Mouse (Mus musculus): ENCODE results near the gene Stx4a.
"Not testable (repeated sequence)": the region's sequence is repeated elsewhere in the genome, so short reads cannot be mapped to it uniquely, and the experiment has no call there.

The Stx4a gene

GRCm38 (mm10) chr7:127824176-127824871, at the start of gene Stx4a, which contains the start of gene Stx1b:
Gene Stx4a (plus strand): TSS chr7:127824294.
Gene Stx1b (minus strand): TSS chr7:127824549.
- DNase-seq (ENCODE audit: low read depth, low spot score) = no peak

- DNase-seq (ENCODE audit: low read depth, low spot score) = not testable (repeated sequence)
Observed at GRCm38 (mm10) chr7:127775837-127776236, 48.3 kb upstream of the Stx4a start.

GRCm38 (mm10) chr7:127776426-127776825, 47.7 kb upstream of the Stx4a start, which contains the start of gene Setd1a:
Gene Setd1a (plus strand): TSS chr7:127776670.
- peak; percentile 78 for DNase-seq (ENCODE audit: low read depth, low spot score)

- peak; percentile 97 for DNase-seq (ENCODE audit: low read depth, low spot score)
Observed at GRCm38 (mm10) chr7:127776878-127777473, 47.1 kb upstream of the Stx4a start.

GRCm38 (mm10) chr7:127777474-127778266, 46.4 kb upstream of the Stx4a start:
- no peak for DNase-seq (ENCODE audit: low read depth, low spot score)

- DNase-seq (ENCODE audit: low read depth, low spot score) = no peak
Observed at GRCm38 (mm10) chr7:127778350-127778749, 45.7 kb upstream of the Stx4a start.

GRCm38 (mm10) chr7:127785308-127785707, 38.8 kb upstream of the Stx4a start, which contains the start of gene Gm49388:
Gene Gm49388 (plus strand): TSS chr7:127785608.
- DNase-seq (ENCODE audit: low read depth, low spot score) = no peak

GRCm38 (mm10) chr7:127797076-127797845, 26.8 kb upstream of the Stx4a start:
- DNase-seq (ENCODE audit: low read depth, low spot score) = no peak

GRCm38 (mm10) chr7:127798591-127798990, 25.5 kb upstream of the Stx4a start:
- DNase-seq (ENCODE audit: low read depth, low spot score) = no peak

GRCm38 (mm10) chr7:127799211-127799610, 24.9 kb upstream of the Stx4a start:
- DNase-seq (ENCODE audit: low read depth, low spot score) = no peak

GRCm38 (mm10) chr7:127799738-127800137, 24.4 kb upstream of the Stx4a start:
- DNase-seq (ENCODE audit: low read depth, low spot score) = no peak

GRCm38 (mm10) chr7:127800435-127801009, 23.6 kb upstream of the Stx4a start, which contains the start of gene Hsd3b7:
Gene Hsd3b7 (plus strand): TSS chr7:127800604.
- peak; percentile 78 for DNase-seq (ENCODE audit: low read depth, low spot score)

GRCm38 (mm10) chr7:127801010-127801621, 23.0 kb upstream of the Stx4a start:
- no peak for DNase-seq (ENCODE audit: low read depth, low spot score)

- no peak for DNase-seq (ENCODE audit: low read depth, low spot score)
Observed at GRCm38 (mm10) chr7:127802313-127802712, 21.8 kb upstream of the Stx4a start.

GRCm38 (mm10) chr7:127808821-127809220, 15.3 kb upstream of the Stx4a start:
- DNase-seq (ENCODE audit: low read depth, low spot score) = no peak

- no peak for DNase-seq (ENCODE audit: low read depth, low spot score)
Observed at GRCm38 (mm10) chr7:127809846-127810245, 14.2 kb upstream of the Stx4a start.

- no peak for DNase-seq (ENCODE audit: low read depth, low spot score)
Observed at GRCm38 (mm10) chr7:127810650-127811049, 13.4 kb upstream of the Stx4a start.

GRCm38 (mm10) chr7:127811240-127811639, 12.9 kb upstream of the Stx4a start:
- no peak for DNase-seq (ENCODE audit: low read depth, low spot score)

- no peak for DNase-seq (ENCODE audit: low read depth, low spot score)
Observed at GRCm38 (mm10) chr7:127812292-127812691, 11.8 kb upstream of the Stx4a start.

- DNase-seq (ENCODE audit: low read depth, low spot score) = no peak
Observed at GRCm38 (mm10) chr7:127813821-127814220, 10.3 kb upstream of the Stx4a start.
